Mouse (Mus musculus) lung, adult 2 months (tissue): ENCODE data around the gene Fli1.

Source experiments
- CTCF ChIP-seq: fragments of 200-500 bp; IDR thresholded peaks from 2 replicates; pipeline ENCODE4 v1.5.1; 2011; ENCODE audit warnings: mild to moderate bottlenecking, low read length, control low read depth; ENCODE audit not compliant: insufficient read depth
- POLR2A ChIP-seq: fragments of 200-500 bp; IDR thresholded peaks from 2 replicates; pipeline ENCODE4 v1.6.1; 2011; ENCODE audit warnings: low read depth, mild to moderate bottlenecking, control low read depth, low read length, borderline replicate concordance; ENCODE audit errors: extremely low read depth

- TF ChIP-seq CTCF (no peak), POLR2A (no peak)
Measured at GRCm38 (mm10) chr9:32450161-32450560, 92.5 kb downstream of the Fli1 start.
